Mouse (Mus musculus) hindbrain, embryonic 14.5 days (tissue): ENCODE measurements around the gene Tfpt. TPM values are rescaled to one million over a fixed set of nuclear protein-coding genes. Genes with fewer than 3 reads are reported as not detected.

Experiments used
- ATAC-seq: fragments of 200-750 bp; cut with Nextera tagmentation; 2 replicates; pipeline ENCODE4 v1.8.0; 2017; ENCODE audit warnings: moderate number of reproducible peaks, mild to moderate bottlenecking, moderate TSS enrichment, moderate library complexity; ENCODE audit not compliant: low FRiP score
- DNase-seq: peaks from one replicate; pipeline ENCODE4 v3.0.0-alpha.2; 2015; ENCODE audit warnings: low spot score
- H3K27ac ChIP-seq: fragments of 300-500 bp; sonication (generic); 2 replicates; pipeline ENCODE4 v1.5.1; 2014; ENCODE audit warnings: mild to moderate bottlenecking, moderate library complexity
- H3K27me3 ChIP-seq: fragments of 300-500 bp; sonication (generic); 2 replicates; pipeline ENCODE4 v1.6.1; 2014; ENCODE audit warnings: mild to moderate bottlenecking, low read length, mixed read lengths; ENCODE audit not compliant: control insufficient read depth, insufficient read depth
- H3K36me3 ChIP-seq: fragments of 300-500 bp; sonication (generic); replicated peaks from 2 replicates; pipeline ENCODE4 v1.6.1; 2014; ENCODE audit not compliant: control insufficient read depth, insufficient read depth
- H3K4me1 ChIP-seq: fragments of 300-500 bp; sonication (generic); replicated peaks from 2 replicates; pipeline ENCODE4 v1.6.1; 2014; ENCODE audit warnings: antibody characterized with exemption, low read length, mixed read lengths; ENCODE audit not compliant: control insufficient read depth, insufficient read depth
- H3K4me2 ChIP-seq: fragments of 300-500 bp; sonication (generic); replicated peaks from 2 replicates; pipeline ENCODE4 v1.6.1; 2014; ENCODE audit warnings: mild to moderate bottlenecking, moderate library complexity
- H3K4me3 ChIP-seq: fragments of 300-500 bp; sonication (generic); replicated peaks from 2 replicates; pipeline ENCODE4 v1.5.1; 2014; ENCODE audit warnings: mild to moderate bottlenecking, low read length
- H3K9ac ChIP-seq: fragments of 300-500 bp; sonication (generic); 2 replicates; pipeline ENCODE4 v1.6.1; 2014
- H3K9me3 ChIP-seq: fragments of 300-500 bp; sonication (generic); 2 replicates; pipeline ENCODE4 v1.6.1; 2016; ENCODE audit warnings: low read length; ENCODE audit not compliant: control insufficient read depth
- WGBS: fragments of 180-500 bp; shearing (Covaris S2); extraction: QIAGEN DNeasy Blood & Tissue Kit; methylation state at CpG from one replicate; pipeline ENCODE4 v1.1.7; 2014; 5-methylcytosine and 5-hydroxymethylcytosine counted together
- polyA plus RNA-seq: library from polyadenylated mRNA; unstranded; fragments of >200 nt; fragmentation: Nextera tagmentation; extraction: Ambion mirVana; gene quantifications from 2 replicates; pipeline ENCODE4 v1.2.1, GENCODE M21; 2014

Gene Tfpt
- polyA plus RNA-seq, 1 experiment from 2014 or later, result 27.0 TPM

DNA sequence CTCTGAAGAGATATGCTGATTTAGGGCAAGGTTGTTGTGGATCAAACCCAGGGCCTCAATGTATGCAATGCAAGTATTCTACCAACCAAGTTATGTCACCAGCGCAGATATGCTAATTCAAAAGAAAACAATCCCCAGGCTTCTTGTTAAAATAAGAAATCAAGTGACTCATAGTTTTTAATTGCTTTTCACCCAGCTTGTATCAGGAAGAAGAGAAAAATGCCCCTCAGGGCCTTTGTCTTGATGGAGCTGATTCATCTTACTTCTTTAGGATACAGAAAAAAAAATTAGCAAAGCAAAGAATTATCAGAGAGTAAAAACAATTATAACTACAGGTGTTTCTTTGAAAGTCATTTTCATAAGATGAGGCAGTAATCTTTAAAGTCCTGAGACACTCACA is 42.4 kb downstream of the Tfpt start:
- Histone ChIP-seq H3K4me3 (no peak overlapping the region), H3K4me2 (no peak overlapping the region), H3K27me3 (no peaks in the 10 kb centered on the region), H3K9me3 (no peaks in the 10 kb centered on the region), H3K36me3 (no peaks in the 10 kb centered on the region), H3K9ac (no peak overlapping the region), H3K27ac (no peak overlapping the region), H3K4me1 (no peaks in the 10 kb centered on the region)
- DNase-seq (no peak), ATAC-seq (no peak)
- 80% methylated on average over 1 of the region's 1 CpGs for WGBS

DNA sequence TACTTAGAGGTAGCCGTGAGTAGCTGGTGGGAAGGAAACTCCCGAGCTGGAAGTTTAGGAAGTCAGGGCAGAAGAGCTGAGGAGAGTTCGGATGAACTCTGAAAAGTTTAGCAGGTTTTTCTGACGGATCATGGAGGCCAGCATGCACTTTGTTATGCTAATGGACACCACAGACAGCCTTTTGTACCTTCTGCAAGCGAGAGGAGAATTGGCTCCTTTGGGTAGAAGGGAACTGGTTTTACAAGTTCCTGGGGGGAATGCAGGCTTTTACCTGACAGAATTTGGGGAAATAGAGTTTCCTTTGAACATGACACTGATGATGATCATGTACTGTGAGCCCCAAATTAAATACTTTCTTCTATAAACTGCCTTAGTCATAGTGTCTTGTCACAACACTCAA is 43.5 kb downstream of the Tfpt start:
- Histone ChIP-seq H3K4me3 (no peak overlapping the region), H3K36me3 (no peaks in the 10 kb centered on the region), H3K4me2 (no peak overlapping the region), H3K27ac (no peak overlapping the region), H3K4me1 (no peaks in the 10 kb centered on the region), H3K27me3 (no peaks in the 10 kb centered on the region), H3K9ac (no peak overlapping the region), H3K9me3 (no peaks in the 10 kb centered on the region)
- ATAC-seq (no peak), DNase-seq (no peak)
- WGBS, result 2% methylated on average over 5 of the region's 5 CpGs

DNA sequence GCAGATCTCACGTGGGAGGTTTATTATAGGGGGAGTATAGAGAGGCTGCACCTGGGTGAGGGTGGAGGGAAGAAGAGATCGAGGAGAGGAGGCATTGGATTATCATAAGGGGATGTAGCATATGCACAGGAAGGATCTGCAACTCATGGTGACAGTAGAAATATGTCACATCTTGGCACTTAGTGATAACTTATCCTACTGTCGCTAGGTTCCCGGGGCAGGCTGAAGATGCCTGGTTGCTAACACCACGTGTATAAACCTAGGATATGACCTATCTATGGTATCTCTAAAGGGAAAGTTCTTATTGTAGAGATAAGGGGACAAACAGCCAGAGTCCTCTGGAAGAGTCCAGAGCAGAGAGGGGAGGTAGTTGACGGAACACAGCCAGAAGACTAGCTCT is 44.0 kb downstream of the Tfpt start:
- Histone ChIP-seq H3K4me1 (no peaks in the 10 kb centered on the region), H3K9ac (no peak overlapping the region), H3K36me3 (no peaks in the 10 kb centered on the region), H3K9me3 (no peaks in the 10 kb centered on the region), H3K4me3 (no peak overlapping the region), H3K4me2 (no peak overlapping the region), H3K27ac (no peak overlapping the region), H3K27me3 (no peaks in the 10 kb centered on the region)
- DNase-seq (no peak), ATAC-seq (no peak)
- 16% methylated on average over 6 of the region's 6 CpGs for WGBS

DNA sequence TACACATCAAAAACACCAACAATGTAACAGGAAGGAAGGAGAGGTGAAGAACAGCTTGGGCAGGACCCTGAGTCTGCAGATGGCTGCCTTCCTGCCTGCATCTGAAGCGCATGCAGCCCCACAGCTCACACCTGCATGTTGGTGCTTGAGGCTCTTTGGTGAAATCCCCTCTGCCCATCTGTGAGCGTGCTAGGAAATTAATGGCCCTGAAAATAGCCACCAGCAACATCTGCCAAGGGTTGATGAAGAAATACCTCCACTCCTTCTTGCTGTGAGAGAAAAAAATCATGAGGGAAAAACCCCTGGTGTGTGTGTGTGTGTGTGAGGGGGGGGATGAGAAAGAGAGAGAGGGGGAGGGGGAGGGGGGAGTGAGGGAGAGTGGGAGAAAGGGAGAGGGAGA is 49.7 kb downstream of the Tfpt start:
- Histone ChIP-seq H3K27ac (no peak overlapping the region), H3K36me3 (no peaks in the 10 kb centered on the region), H3K4me3 (no peak overlapping the region), H3K4me2 (no peak overlapping the region), H3K4me1 (no peaks in the 10 kb centered on the region), H3K27me3 (no peaks in the 10 kb centered on the region), H3K9me3 (no peaks in the 10 kb centered on the region), H3K9ac (no peak overlapping the region)
- ATAC-seq (no peak), DNase-seq (no peak)
- WGBS, result 51% methylated on average over 2 of the region's 2 CpGs

- DNase-seq, result no peak
- Histone ChIP-seq H3K9ac (no peak overlapping the region), H3K4me3 (no peak overlapping the region), H3K4me2 (no peak overlapping the region), H3K27ac (no peak overlapping the region), H3K27me3 (no peaks in the 10 kb centered on the region), H3K4me1 (no peaks in the 10 kb centered on the region), H3K36me3 (no peaks in the 10 kb centered on the region), H3K9me3 (no peaks in the 10 kb centered on the region)
- no peak for ATAC-seq
- WGBS, result 67% methylated on average over 6 of the region's 6 CpGs
Measured at GRCm38 (mm10) chr7:3578952-3579546, 50.7 kb downstream of the Tfpt start.

GRCm38 (mm10) chr7:3578196-3578595 is 51.5 kb downstream of the Tfpt start:
- H3K27ac ChIP-seq, result no peak overlapping the region
- H3K27me3 ChIP-seq, result no peaks in the 10 kb centered on the region
- no peaks in the 10 kb centered on the region for H3K4me1 ChIP-seq
- WGBS, result 81% methylated on average over 2 of the region's 2 CpGs
- ATAC-seq, result no peak
- no peak overlapping the region for H3K4me2 ChIP-seq
- DNase-seq, result no peak
- H3K36me3 ChIP-seq, result no peaks in the 10 kb centered on the region
- H3K4me3 ChIP-seq, result no peak overlapping the region
- H3K9me3 ChIP-seq, result no peaks in the 10 kb centered on the region
- H3K9ac ChIP-seq, result no peak overlapping the region

GRCm38 (mm10) chr7:3576354-3577124 is 53.2 kb downstream of the Tfpt start:
- H3K4me1 ChIP-seq, result no peaks in the 10 kb centered on the region
- no peaks in the 10 kb centered on the region for H3K9me3 ChIP-seq
- ATAC-seq (no peak), DNase-seq (no peak)
- no peaks in the 10 kb centered on the region for H3K27me3 ChIP-seq
- H3K9ac ChIP-seq, result no peak overlapping the region
- 84% methylated on average over 5 of the region's 5 CpGs for WGBS
- H3K4me2 ChIP-seq, result no peak overlapping the region
- H3K4me3 ChIP-seq, result no peak overlapping the region
- no peak overlapping the region for H3K27ac ChIP-seq
- no peaks in the 10 kb centered on the region for H3K36me3 ChIP-seq

GRCm38 (mm10) chr7:3574216-3574615 is 55.5 kb downstream of the Tfpt start:
- 61% methylated on average over 5 of the region's 5 CpGs for WGBS
- ATAC-seq (no peak), DNase-seq (no peak)

DNA sequence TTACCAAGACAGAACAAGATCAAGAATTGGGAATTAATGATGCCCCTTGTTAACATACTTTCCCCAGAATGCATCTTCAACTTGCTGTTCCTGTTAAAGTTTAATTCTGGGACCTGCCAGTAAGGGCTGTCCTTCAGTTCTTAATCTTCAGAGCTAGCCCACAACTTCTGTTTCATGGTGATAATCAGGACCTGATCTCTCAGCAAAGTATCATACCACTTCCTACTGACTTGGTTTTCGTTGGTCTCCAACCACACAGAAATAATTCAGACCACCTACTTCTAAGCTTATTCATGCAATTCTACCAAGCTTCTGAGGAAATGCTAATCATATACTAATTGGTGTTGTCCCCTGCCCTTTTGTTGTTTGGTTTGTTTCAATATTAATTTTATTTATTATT is 57.9 kb downstream of the Tfpt start:
- no peaks in the 10 kb centered on the region for H3K36me3 ChIP-seq
- DNase-seq (no peak), ATAC-seq (no peak)
- no peaks in the 10 kb centered on the region for H3K27me3 ChIP-seq
- no peak overlapping the region for H3K4me2 ChIP-seq
- H3K27ac ChIP-seq, result no peak overlapping the region
- no peak overlapping the region for H3K9ac ChIP-seq
- no peaks in the 10 kb centered on the region for H3K9me3 ChIP-seq
- WGBS, result 73% methylated on average over 1 of the region's 1 CpGs
- no peaks in the 10 kb centered on the region for H3K4me1 ChIP-seq
- no peak overlapping the region for H3K4me3 ChIP-seq

More at GRCm38 (mm10) chr7:3574216-3574615, 55.5 kb downstream of the Tfpt start:
- Histone ChIP-seq H3K4me2 (no peak overlapping the region), H3K4me1 (no peaks in the 10 kb centered on the region), H3K27ac (no peak overlapping the region), H3K27me3 (no peaks in the 10 kb centered on the region), H3K36me3 (no peaks in the 10 kb centered on the region), H3K9ac (no peak overlapping the region), H3K9me3 (no peaks in the 10 kb centered on the region), H3K4me3 (no peak overlapping the region)
